Mouse (Mus musculus): ENCODE results near the gene Cdh4. TPM values are rescaled to one million over a fixed set of nuclear protein-coding genes. Genes with fewer than 3 reads are reported as not detected.
A peak's percentile ranks its signal among the peaks of the same experiment; 100 is the strongest.

The Cdh4 gene
- polyA plus RNA-seq, 1 experiment from 2014 or later = 1.1 TPM

GRCm38 (mm10) chr2:179415892-179416403 is 26.3 kb upstream of the Cdh4 start:
- H3K4me1 ChIP-seq (ENCODE audit: control insufficient read depth in 2 of 2, insufficient read depth in 2 of 2, low read length in 2 of 2) = peaks cover 0 to 2% of the 10 kb centered on the region in 2 experiments; a peak in 2 of 4 replicates
- no peak overlapping the region for H3K9ac ChIP-seq (ENCODE audit: low read length)
- 50% methylated on average over 8 of the region's 8 CpGs for WGBS
- H3K9me3 ChIP-seq (ENCODE audit: control insufficient read depth, low read length) = no peaks in the 10 kb centered on the region
- ATAC-seq (ENCODE audit: insufficient number of reproducible peaks, insufficient read depth, low FRiP score, low read depth) = no peak
- no peak overlapping the region for H3K27ac ChIP-seq (replicated peaks in 1 of 2; ENCODE audit: control insufficient read depth in 1 of 2, insufficient read depth in 1 of 2, low read depth in 2 of 2, low read length in 2 of 2)
- no peak overlapping the region for H3K4me3 ChIP-seq (ENCODE audit: control insufficient read depth in 1 of 2, insufficient read depth in 1 of 2, low read depth in 1 of 2, low read length in 2 of 2)
- no peaks in the 10 kb centered on the region for H3K36me3 ChIP-seq (ENCODE audit: control insufficient read depth, insufficient read depth, low read length)
- H3K4me2 ChIP-seq (ENCODE audit: low read length) = no peak overlapping the region
- no peaks in the 10 kb centered on the region for H3K27me3 ChIP-seq (ENCODE audit: control insufficient read depth, insufficient read depth, low read length)

DNA sequence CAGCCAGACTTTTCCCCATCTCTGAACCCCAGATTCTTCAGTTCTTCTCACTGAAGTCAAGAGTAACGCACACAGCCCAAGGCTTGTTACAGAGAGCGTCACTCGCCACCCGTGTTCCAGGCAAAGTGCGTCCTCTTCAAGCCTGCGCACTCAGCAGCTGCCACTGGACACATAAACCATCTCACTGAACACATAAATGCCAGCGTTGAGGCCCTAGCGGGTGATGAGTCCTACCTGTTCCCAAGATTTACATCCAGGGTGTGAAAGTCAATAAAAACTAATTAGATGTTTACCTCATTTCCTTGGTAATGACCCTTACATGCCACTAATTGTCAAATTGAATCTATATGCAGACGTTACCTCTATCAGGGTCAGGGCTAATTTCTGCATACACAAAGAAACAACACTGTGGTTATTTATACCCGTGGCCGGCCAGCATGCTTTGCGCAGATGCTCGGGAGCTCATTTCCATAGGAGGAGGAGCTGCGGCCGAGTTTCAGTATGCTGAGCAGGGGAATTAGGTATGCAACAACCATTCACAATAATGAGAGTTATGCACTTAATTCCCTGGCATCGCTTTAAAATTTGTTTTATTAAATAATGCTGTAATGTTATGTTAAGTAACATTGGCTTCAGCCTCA is 25.5 kb upstream of the Cdh4 start:
- Histone ChIP-seq H3K9me3 (ENCODE audit: control insufficient read depth, low read length) (no peaks in the 10 kb centered on the region), H3K27me3 (ENCODE audit: control insufficient read depth, insufficient read depth, low read length) (no peaks in the 10 kb centered on the region), H3K27ac (replicated peaks in 1 of 2; ENCODE audit: control insufficient read depth in 1 of 2, insufficient read depth in 1 of 2, low read depth in 2 of 2, low read length in 2 of 2) (no peak overlapping the region), H3K9ac (ENCODE audit: low read length) (no peak overlapping the region), H3K4me1 (ENCODE audit: control insufficient read depth in 2 of 2, insufficient read depth in 2 of 2, low read length in 2 of 2) (peaks cover 0 to 2% of the 10 kb centered on the region in 2 experiments; a peak in 2 of 4 replicates), H3K4me2 (ENCODE audit: low read length) (no peak overlapping the region), H3K36me3 (ENCODE audit: control insufficient read depth, insufficient read depth, low read length) (no peaks in the 10 kb centered on the region), H3K4me3 (ENCODE audit: control insufficient read depth in 1 of 2, insufficient read depth in 1 of 2, low read depth in 1 of 2, low read length in 2 of 2) (no peak overlapping the region)
- no peak for ATAC-seq (ENCODE audit: insufficient number of reproducible peaks, insufficient read depth, low FRiP score, low read depth)
- 74% methylated on average over 16 of the region's 16 CpGs for WGBS

GRCm38 (mm10) chr2:179425602-179426001 is 16.6 kb upstream of the Cdh4 start:
- WGBS = 60% methylated on average over 3 of the region's 3 CpGs

DNA sequence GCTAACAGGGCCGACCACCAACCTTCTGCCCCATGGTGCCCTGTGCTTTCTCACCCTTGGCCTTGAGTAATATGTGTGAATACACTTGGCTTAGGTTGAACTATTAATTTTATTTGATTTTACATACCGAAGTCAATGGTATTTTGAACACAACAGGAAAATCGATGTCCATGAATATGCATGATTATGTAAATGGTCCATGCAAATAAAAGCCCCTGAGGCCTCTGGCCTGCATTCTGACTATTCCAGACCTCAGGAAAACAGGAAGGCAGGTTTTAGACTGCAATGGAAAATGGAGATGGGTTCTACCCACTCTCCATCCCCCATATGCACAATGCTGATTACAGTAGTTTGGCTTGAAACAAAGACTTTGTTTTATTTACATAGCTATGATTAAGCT is 13.3 kb upstream of the Cdh4 start:
- ATAC-seq (ENCODE audit: insufficient number of reproducible peaks, insufficient read depth, low FRiP score, low read depth) = no peak
- Histone ChIP-seq H3K9me3 (ENCODE audit: control insufficient read depth, low read length) (no peaks in the 10 kb centered on the region), H3K36me3 (ENCODE audit: control insufficient read depth, insufficient read depth, low read length) (no peaks in the 10 kb centered on the region), H3K27me3 (ENCODE audit: control insufficient read depth, insufficient read depth, low read length) (no peaks in the 10 kb centered on the region), H3K27ac (replicated peaks in 1 of 2; ENCODE audit: control insufficient read depth in 1 of 2, insufficient read depth in 1 of 2, low read depth in 2 of 2, low read length in 2 of 2) (no peak overlapping the region), H3K4me2 (ENCODE audit: low read length) (no peak overlapping the region), H3K9ac (ENCODE audit: low read length) (no peak overlapping the region), H3K4me1 (ENCODE audit: control insufficient read depth in 2 of 2, insufficient read depth in 2 of 2, low read length in 2 of 2) (no peaks in the 10 kb centered on the region), H3K4me3 (ENCODE audit: control insufficient read depth in 1 of 2, insufficient read depth in 1 of 2, low read depth in 1 of 2, low read length in 2 of 2) (no peak overlapping the region)
- 73% methylated on average over 3 of the region's 3 CpGs for WGBS

More at GRCm38 (mm10) chr2:179425602-179426001, 16.6 kb upstream of the Cdh4 start:
- H3K4me2 ChIP-seq (ENCODE audit: low read length) = no peak overlapping the region
- no peaks in the 10 kb centered on the region for H3K27me3 ChIP-seq (ENCODE audit: control insufficient read depth, insufficient read depth, low read length)
- H3K4me1 ChIP-seq (ENCODE audit: control insufficient read depth in 2 of 2, insufficient read depth in 2 of 2, low read length in 2 of 2) = no peaks in the 10 kb centered on the region
- H3K36me3 ChIP-seq (ENCODE audit: control insufficient read depth, insufficient read depth, low read length) = no peaks in the 10 kb centered on the region
- no peaks in the 10 kb centered on the region for H3K9me3 ChIP-seq (ENCODE audit: control insufficient read depth, low read length)
- H3K27ac ChIP-seq (replicated peaks in 1 of 2; ENCODE audit: control insufficient read depth in 1 of 2, insufficient read depth in 1 of 2, low read depth in 2 of 2, low read length in 2 of 2) = no peak overlapping the region
- H3K4me3 ChIP-seq (ENCODE audit: control insufficient read depth in 1 of 2, insufficient read depth in 1 of 2, low read depth in 1 of 2, low read length in 2 of 2) = no peak overlapping the region
- no peak overlapping the region for H3K9ac ChIP-seq (ENCODE audit: low read length)
- no peak for ATAC-seq (ENCODE audit: insufficient number of reproducible peaks, insufficient read depth, low FRiP score, low read depth)

DNA sequence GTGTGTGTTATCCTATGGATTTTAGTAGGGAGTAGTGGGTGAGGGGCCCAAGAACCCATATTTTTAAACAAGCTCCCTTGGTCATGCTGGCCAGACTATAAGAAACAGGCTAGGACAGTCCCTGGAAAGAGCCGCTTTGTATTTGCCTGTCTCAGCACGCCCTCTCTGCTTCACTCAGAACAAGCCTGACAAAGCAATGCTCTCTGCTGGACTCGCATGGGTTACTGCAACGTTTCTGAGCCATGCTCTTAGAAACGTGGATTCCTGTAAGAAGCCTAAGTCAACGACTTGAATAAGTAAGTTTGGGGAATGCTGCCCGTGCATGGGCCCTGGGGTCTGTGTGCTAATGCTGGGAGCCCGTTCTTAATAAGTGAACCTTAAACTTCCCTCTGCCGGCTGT is 2.1 kb upstream of the Cdh4 start:
- Histone ChIP-seq H3K27ac (replicated peaks in 1 of 2; ENCODE audit: control insufficient read depth in 1 of 2, insufficient read depth in 1 of 2, low read depth in 2 of 2, low read length in 2 of 2) (no peak overlapping the region), H3K27me3 (ENCODE audit: control insufficient read depth, insufficient read depth, low read length) (peaks cover 53% of the 10 kb centered on the region), H3K4me3 (ENCODE audit: control insufficient read depth in 1 of 2, insufficient read depth in 1 of 2, low read depth in 1 of 2, low read length in 2 of 2) (no peak overlapping the region), H3K9ac (ENCODE audit: low read length) (no peak overlapping the region), H3K4me1 (ENCODE audit: control insufficient read depth in 2 of 2, insufficient read depth in 2 of 2, low read length in 2 of 2) (peaks cover 4 to 6% of the 10 kb centered on the region in 2 experiments), H3K9me3 (ENCODE audit: control insufficient read depth, low read length) (no peaks in the 10 kb centered on the region), H3K4me2 (ENCODE audit: low read length) (no peak overlapping the region), H3K36me3 (ENCODE audit: control insufficient read depth, insufficient read depth, low read length) (no peaks in the 10 kb centered on the region)
- 22% methylated on average over 9 of the region's 9 CpGs for WGBS
- ATAC-seq (ENCODE audit: insufficient number of reproducible peaks, insufficient read depth, low FRiP score, low read depth) = no peak

DNA sequence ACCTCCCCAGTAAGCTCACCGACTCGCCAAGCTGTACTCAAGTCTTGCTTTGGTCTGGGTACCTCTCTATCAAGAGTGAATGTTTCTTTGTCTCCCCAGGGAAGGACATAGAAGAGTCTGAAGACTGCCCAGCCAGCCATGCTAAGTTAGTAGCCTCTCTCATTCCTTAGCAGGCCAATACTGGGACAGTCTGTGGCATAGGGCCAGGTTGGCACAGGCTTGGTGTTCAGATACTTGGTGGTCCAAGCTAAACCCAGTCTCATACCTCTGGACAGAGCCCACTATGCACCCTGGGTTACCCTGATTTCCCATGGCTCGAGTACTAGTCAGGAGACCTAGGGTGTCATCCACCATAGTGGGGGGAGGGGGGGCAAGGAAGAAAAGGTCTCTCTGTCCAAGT is 1.1 kb upstream of the Cdh4 start:
- no peaks in the 10 kb centered on the region for H3K9me3 ChIP-seq (ENCODE audit: control insufficient read depth, low read length)
- peaks cover 57% of the 10 kb centered on the region for H3K27me3 ChIP-seq (ENCODE audit: control insufficient read depth, insufficient read depth, low read length)
- H3K36me3 ChIP-seq (ENCODE audit: control insufficient read depth, insufficient read depth, low read length) = no peaks in the 10 kb centered on the region
- no peak overlapping the region for H3K4me2 ChIP-seq (ENCODE audit: low read length)
- WGBS = 59% methylated on average over 3 of the region's 3 CpGs
- H3K4me3 ChIP-seq (ENCODE audit: control insufficient read depth in 1 of 2, insufficient read depth in 1 of 2, low read depth in 1 of 2, low read length in 2 of 2) = no peak overlapping the region
- H3K27ac ChIP-seq (replicated peaks in 1 of 2; ENCODE audit: control insufficient read depth in 1 of 2, insufficient read depth in 1 of 2, low read depth in 2 of 2, low read length in 2 of 2) = no peak overlapping the region
- H3K9ac ChIP-seq (ENCODE audit: low read length) = no peak overlapping the region
- H3K4me1 ChIP-seq (ENCODE audit: control insufficient read depth in 2 of 2, insufficient read depth in 2 of 2, low read length in 2 of 2) = peaks cover 4 to 6% of the 10 kb centered on the region in 2 experiments
- ATAC-seq (ENCODE audit: insufficient number of reproducible peaks, insufficient read depth, low FRiP score, low read depth) = no peak

- Histone ChIP-seq H3K9me3 (ENCODE audit: control insufficient read depth, low read length) (no peaks in the 10 kb centered on the region), H3K4me3 (ENCODE audit: control insufficient read depth in 1 of 2, insufficient read depth in 1 of 2, low read depth in 1 of 2, low read length in 2 of 2) (peak overlapping the region; percentile 41 to 61; a peak in 3 of 4 replicates), H3K4me1 (ENCODE audit: control insufficient read depth in 2 of 2, insufficient read depth in 2 of 2, low read length in 2 of 2) (peaks cover 4 to 6% of the 10 kb centered on the region in 2 experiments), H3K27ac (replicated peaks in 1 of 2; ENCODE audit: control insufficient read depth in 1 of 2, insufficient read depth in 1 of 2, low read depth in 2 of 2, low read length in 2 of 2) (no peak overlapping the region), H3K27me3 (ENCODE audit: control insufficient read depth, insufficient read depth, low read length) (peaks cover 57% of the 10 kb centered on the region), H3K4me2 (ENCODE audit: low read length) (peak overlapping the region; percentile 99), H3K36me3 (ENCODE audit: control insufficient read depth, insufficient read depth, low read length) (no peaks in the 10 kb centered on the region), H3K9ac (ENCODE audit: low read length) (peak overlapping the region; percentile 32)
- ATAC-seq (ENCODE audit: insufficient number of reproducible peaks, insufficient read depth, low FRiP score, low read depth) = no peak
- WGBS = 6% methylated on average over 8 of the region's 8 CpGs
Measured at GRCm38 (mm10) chr2:179441717-179442116, 514 bp upstream of the Cdh4 start.
